Mouse (Mus musculus) cerebellum, adult 11 months (tissue): ENCODE measurements around the gene Ccdc43.
"Not testable (repeated sequence)": the region's sequence is repeated elsewhere in the genome, so short reads cannot be mapped to it uniquely, and the experiment has no call there.

ENCODE experiments used
- DNase-seq: peaks from one replicate; pipeline ENCODE4 v3.0.0; 2022

The Ccdc43 gene

GRCm38 (mm10) chr11:102697338-102698017 is at the start of gene Ccdc43:
Ccdc43 (minus strand) TSS chr11:102697782.
- peak; percentile 82 for DNase-seq

- DNase-seq: no peak
Measured at GRCm38 (mm10) chr11:102744746-102745145, 47.2 kb upstream of the Ccdc43 start.

- DNase-seq: no peak
Measured at GRCm38 (mm10) chr11:102742843-102743242, 45.3 kb upstream of the Ccdc43 start.

DNA sequence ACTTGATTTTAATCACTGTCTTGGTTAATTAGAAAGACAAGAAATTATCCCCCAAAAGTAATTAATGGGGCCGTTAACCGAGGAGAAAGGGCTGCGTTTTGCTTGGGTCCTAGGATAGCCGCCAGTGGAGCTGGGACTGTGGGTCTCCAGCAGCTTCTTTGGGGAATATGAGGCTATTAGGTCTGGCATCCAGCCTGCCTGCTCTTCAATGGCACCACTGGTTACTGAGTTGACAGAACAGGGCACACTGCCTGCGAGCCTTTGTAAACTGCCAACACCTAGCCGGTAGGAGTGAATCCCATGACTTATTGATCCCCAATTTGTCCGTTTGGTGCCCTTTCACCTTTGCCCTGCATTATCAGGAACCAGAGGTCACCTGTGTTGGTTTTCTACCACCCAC is 44.5 kb upstream of the Ccdc43 start:
- DNase-seq: no peak

- DNase-seq: peak; percentile 84
Measured at GRCm38 (mm10) chr11:102741129-102741950, 43.8 kb upstream of the Ccdc43 start.

DNA sequence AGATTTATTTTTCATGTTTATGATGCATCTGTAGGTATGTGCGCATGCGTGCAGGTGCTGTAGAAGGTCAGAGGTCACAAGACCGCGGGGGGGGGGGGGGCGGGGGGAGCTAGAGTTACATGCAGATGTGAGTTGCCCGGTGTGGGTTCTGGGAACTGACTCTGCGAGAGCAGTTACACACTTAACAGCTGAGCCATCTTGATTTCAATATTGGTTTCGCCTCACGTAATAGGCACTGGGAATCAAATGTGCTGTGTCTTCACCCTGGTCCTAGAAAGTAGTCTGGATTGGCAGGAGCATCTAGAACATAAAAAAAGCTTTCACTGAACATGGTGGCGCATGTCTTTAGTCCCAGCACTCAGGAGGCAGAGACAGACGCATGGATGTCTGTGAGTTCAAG is 43.1 kb upstream of the Ccdc43 start:
- no peak for DNase-seq

DNA sequence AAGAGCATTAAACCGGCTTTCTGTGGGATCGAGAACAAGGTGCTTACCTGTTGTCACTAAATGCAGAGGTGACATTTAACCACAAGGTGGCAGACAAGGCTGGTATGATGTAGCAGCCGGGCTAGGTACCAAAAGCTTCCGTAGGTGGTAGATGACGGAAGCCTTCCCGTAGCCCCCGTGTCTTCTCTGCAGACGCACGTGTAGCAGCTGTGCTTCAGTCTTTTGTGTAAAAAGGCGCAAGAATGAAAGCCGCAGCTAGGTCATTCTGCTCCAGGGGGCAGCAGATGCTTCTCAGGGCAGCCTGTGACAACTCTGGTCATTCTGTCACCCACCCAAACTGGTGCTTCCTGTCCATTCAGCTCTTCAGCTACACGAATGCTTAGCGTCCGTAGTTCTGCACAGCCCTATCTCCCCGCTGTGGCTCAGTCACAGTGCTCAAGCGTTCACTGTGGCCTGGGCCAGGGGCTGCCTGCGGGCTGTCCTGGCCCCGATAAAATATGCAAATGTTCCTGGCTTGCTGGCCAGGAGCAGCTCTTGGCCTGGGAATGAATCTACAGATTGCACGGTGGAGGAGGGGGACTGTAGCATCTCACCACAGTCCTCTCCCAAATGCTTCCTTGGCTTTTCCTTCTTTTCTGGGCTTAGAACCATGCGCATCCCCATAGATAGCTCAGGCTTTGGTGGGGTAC is 41.8 kb upstream of the Ccdc43 start:
- DNase-seq: peak; percentile 85

- DNase-seq: no peak
Measured at GRCm38 (mm10) chr11:102738046-102738445, 40.5 kb upstream of the Ccdc43 start.

DNA sequence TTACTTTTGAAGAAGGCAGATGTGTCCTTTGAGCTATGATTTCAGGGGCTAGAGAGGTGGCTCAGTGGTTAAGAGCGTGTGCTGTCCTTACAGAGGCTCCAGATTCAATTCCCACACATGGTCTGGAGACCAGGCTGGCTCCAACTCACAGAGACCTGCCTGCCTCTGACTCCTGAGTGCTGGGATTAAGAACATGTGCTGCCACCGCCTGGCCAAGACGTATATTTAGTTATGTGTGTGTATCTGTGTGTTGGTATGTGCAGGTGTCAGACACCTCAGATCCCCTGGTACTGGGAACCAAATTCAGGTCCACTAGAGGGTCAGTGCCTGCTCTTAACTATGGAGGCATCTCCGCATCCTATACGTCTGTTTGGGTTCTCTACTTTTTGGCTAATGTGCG is 37.4 kb upstream of the Ccdc43 start:
- DNase-seq: no peak

GRCm38 (mm10) chr11:102733146-102733545 is 35.6 kb upstream of the Ccdc43 start:
- no peak for DNase-seq

GRCm38 (mm10) chr11:102731366-102731765 is 33.8 kb upstream of the Ccdc43 start:
- no peak for DNase-seq

DNA sequence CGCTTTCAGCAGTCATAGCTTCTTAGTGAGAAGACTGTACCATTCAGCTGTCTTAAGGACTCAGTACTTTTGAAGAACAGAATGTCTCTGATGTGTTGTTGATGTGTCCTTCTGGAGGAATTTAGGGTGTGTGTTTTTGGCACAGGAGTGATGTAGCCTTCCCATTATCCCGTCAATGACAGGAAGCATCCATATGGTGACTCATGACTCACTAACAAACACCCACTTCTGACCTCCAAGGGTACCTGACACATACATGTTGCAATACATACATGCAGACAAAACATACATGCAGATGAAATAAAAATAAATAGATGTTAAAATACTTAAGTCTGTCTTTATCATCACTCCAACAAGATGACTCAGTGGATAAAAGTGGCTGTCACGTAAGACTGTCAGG is 32.3 kb upstream of the Ccdc43 start:
- no peak for DNase-seq

DNA sequence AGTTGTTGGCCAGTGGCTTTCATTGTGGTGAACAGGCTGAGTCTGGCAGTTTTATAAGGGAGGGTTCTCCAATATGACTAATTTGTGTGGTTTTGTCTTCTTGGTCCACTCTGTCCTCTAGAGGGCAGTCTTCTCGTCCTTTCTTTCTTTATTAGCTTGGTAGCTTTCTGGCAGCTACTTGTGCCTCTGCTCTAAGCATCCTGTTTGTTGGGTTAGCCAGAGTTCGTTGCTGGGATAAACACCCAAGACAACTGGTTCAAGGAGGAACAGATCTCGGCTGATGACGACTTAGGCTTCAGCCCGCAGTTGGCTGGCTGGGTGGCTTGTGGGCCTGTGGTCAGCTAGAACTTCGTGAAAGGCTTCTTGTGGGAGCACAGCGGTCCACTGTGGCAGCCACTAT is 31.0 kb upstream of the Ccdc43 start:
- DNase-seq: no peak

GRCm38 (mm10) chr11:102725574-102725973 is 28.0 kb upstream of the Ccdc43 start:
- DNase-seq: no peak

DNA sequence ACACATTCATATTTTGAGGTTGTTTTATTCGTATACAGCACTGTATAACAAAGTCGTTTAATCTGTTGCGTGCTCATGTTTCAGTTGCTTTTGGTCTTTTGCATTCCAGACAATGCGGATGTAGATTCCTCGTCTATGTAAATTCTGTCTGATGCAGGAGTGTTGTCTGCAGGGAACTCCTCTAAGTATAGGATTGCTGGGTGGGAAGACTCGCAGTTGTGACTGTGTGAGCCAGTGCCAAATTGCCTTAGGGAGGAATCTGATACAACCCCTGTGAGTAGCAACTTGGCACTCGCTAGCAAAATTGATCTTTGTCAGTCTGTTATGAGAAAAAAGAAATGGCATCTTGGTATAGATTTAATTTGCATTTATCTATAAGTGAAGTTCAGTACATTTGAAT is 18.6 kb upstream of the Ccdc43 start:
- DNase-seq: no peak

DNA sequence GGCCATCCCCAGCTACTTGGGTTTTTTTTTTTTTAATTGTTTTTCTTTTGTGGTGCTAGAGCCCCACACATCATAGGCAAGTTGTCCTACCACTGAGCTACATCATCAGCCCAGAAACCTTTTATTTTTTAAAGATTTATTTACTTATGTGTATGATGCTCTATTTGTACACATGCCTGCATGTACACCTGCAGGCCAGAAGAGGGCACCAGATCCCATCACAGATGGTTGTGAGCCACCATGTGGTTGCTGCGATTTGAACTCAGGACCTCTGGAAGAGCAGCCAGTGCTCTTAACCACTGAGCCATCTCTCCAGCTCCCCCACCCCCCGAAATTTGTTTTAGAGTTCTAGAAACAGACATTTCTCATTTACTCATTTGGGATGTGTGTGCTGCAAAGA is 17.0 kb upstream of the Ccdc43 start:
- DNase-seq: not testable (repeated sequence)

GRCm38 (mm10) chr11:102712411-102712810 is 14.8 kb upstream of the Ccdc43 start:
- no peak for DNase-seq

GRCm38 (mm10) chr11:102702206-102702605 is 4.6 kb upstream of the Ccdc43 start:
- DNase-seq: not testable (repeated sequence)

DNA sequence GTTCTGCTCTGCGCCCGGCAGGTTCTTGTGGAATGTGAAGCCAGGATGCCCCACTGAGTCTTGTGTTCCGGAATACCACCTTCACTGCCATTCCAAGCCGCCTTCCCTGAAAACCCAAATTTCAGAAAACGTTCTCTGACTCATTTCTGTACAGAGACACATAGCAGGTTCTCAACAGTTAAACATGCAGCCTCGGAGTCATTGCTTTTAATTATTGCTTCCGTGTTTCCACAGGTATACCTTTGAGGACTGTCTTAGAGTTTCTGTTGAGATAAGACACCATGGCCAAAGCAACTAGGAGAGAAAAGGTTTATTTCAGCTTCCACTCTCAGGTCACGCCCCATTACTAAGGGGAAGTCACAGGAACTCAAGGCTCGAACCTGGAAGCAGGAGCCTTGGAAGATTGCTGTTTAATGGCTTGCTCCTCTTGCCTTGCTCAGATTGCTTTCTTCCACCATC is 465 bp upstream of the Ccdc43 start:
- no peak for DNase-seq

DNA sequence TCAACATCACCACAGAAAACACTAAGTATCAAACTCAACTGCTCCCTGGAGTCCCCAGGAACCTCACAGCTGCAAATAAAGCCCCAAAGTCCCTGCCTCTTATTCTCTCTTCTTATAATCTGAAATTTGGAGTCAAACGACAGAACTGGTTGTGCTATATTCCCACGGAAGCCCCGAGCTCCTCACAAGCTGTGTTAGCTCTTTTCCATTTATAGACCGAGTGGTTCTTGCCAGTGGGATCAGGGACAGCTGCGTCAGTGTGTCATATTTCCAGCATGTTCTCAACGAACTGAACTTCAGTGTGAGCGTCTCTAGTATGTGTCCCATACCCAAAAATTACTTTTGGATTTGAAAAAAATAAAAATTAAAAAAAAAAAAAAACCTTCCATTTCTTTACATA is 2.3 kb downstream of the Ccdc43 start:
- no peak for DNase-seq

DNA sequence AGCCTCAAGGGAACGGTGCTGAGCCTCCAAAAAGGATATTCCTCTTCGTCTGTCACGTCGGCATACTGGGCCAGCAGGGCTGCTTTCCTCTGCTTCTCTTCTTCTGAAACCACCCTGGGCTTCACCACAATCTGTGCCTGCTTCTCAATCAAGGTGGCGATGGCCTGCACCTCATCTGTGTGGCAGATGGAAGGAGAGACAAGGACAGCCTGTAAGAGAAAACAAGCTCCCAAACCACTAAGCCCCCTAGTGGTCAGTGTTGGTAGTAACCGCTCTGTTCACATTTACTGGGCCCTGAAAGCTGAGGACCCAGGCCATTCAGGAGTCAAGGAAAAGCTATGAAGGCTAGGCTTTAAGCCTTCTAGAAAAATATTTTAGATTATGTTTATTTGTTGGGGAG is 7.4 kb downstream of the Ccdc43 start:
- peak; percentile 68 for DNase-seq

DNA sequence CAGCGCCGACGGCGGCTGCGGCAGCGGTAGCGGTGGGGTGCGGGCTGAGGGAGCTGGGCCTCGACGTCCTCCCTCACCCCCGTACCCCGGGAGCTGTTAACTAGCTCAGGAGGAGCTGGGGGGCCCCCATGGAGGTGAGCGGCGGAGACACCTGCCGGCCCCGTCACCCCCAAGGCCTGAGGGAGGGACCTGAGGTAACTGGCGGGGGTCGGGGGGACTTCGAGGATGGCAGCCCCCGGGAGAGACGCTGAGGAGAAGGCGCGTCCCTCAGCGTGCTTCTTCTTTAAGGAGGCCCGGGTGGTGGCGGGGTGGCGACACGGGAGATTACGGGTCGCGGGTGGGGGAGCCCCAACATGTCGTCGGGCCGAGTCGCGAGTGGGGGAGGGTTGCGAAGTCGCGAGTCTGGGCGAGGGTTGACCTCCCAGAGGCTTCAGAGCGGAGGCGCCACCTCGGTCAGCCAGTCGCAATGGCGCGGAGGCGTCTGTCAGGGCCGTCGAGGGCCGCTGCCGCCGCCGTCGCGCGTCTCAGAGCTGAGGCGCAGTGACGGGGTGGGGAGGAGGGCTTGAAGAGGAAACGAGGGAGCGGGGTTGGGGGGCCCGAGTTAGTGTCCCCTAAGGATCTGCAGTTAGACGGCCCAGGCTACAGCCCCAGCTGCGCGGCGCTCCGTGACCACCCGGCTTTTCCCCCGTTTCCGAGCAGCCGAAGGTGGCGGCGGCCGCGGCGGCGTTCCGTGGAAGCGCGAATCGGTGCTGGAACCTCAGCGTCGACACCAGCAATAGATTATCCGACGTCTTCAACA is 31.7 kb downstream of the Ccdc43 start:
- DNase-seq: no peak

- no peak for DNase-seq
Measured at GRCm38 (mm10) chr11:102665151-102665550, 32.4 kb downstream of the Ccdc43 start.
